Mouse (Mus musculus): ENCODE results near the gene Gm20388.

DNA sequence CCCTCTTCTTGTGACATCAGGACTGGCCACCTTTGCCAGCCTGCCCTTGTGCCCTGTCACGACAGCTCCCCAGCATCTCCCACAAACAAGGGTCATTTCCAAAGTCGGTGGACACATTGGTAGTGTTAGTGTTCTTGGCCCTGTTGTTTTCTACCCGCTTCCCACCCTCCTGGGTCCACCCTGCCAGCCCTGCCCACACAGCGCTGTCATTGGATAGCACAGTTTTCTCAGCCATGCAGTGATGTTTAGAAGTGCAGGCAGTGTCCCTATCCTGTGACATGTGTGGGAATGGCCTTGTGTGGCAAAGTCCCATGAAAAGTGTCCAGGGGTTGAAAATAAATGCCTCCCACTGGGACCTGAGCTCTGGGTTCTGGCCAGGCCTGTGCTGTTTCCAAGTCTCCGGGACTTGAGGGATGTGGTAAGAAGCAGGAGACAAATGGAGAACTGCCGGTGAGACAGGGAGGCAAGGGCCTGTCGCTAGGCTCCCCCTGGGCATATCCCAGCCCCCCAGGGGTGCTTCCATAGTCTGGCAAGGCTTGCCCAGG lies 1855.0 kb downstream of the Gm20388 start:
- no peak for TF ChIP-seq CTCF (IDR thresholded peaks at IDR 0.05; ENCODE audit: extremely low read depth, insufficient read depth, low read length)
- TF ChIP-seq POLR2A (IDR thresholded peaks at IDR 0.05; ENCODE audit: extremely low read depth, insufficient read depth, low read length): no peak

Measured in cortical plate, adult 2 months (tissue).